Mouse (Mus musculus) liver, adult (tissue): ENCODE data around the gene Rbm47.

Experiments used
- GATA4 ChIP-seq: IDR thresholded peaks from 2 replicates; pipeline ENCODE4 v1.6.1; 2014; ENCODE audit warnings: mild to moderate bottlenecking, low read length; ENCODE audit not compliant: insufficient replicate concordance

Rbm47 gene

GRCm38 (mm10) chr5:66043897-66044296 lies 129.0 kb downstream of the Rbm47 start:
- peak; percentile 92 for TF ChIP-seq GATA4

GRCm38 (mm10) chr5:66042651-66043340 lies 130.1 kb downstream of the Rbm47 start:
- no peak for TF ChIP-seq GATA4

- no peak for TF ChIP-seq GATA4
Measured at GRCm38 (mm10) chr5:66040744-66041279, 132.1 kb downstream of the Rbm47 start.

GRCm38 (mm10) chr5:66039813-66040212 lies 133.1 kb downstream of the Rbm47 start:
- TF ChIP-seq GATA4 = no peak

GRCm38 (mm10) chr5:66037066-66037465 lies 135.9 kb downstream of the Rbm47 start:
- TF ChIP-seq GATA4 = no peak

- no peak for TF ChIP-seq GATA4
Measured at GRCm38 (mm10) chr5:66036440-66037054, 136.4 kb downstream of the Rbm47 start.

- TF ChIP-seq GATA4 = no peak
Measured at GRCm38 (mm10) chr5:66034375-66035195, 138.3 kb downstream of the Rbm47 start.

- no peak for TF ChIP-seq GATA4
Measured at GRCm38 (mm10) chr5:66032826-66033225, 140.1 kb downstream of the Rbm47 start.

- TF ChIP-seq GATA4 = no peak
Measured at GRCm38 (mm10) chr5:66031699-66032098, 141.2 kb downstream of the Rbm47 start.

- no peak for TF ChIP-seq GATA4
Measured at GRCm38 (mm10) chr5:66028232-66028631, 144.7 kb downstream of the Rbm47 start.

GRCm38 (mm10) chr5:66027206-66027605 lies 145.7 kb downstream of the Rbm47 start:
- TF ChIP-seq GATA4 = no peak

- no peak for TF ChIP-seq GATA4
Measured at GRCm38 (mm10) chr5:66026796-66027195, 146.1 kb downstream of the Rbm47 start.

- TF ChIP-seq GATA4 = no peak
Measured at GRCm38 (mm10) chr5:66015449-66015961, 157.4 kb downstream of the Rbm47 start.

- TF ChIP-seq GATA4 = no peak
Measured at GRCm38 (mm10) chr5:66014437-66014836, 158.5 kb downstream of the Rbm47 start.

- no peak for TF ChIP-seq GATA4
Measured at GRCm38 (mm10) chr5:66013999-66014398, 158.9 kb downstream of the Rbm47 start.
